Mouse (Mus musculus): ENCODE results near the gene Trpm8.

Gene Trpm8

GRCm38 (mm10) chr1:88247660-88248059 is 29.8 kb upstream of the Trpm8 start:
- DNase-seq (ENCODE audit: inconsistent ontology term): no peak

DNA sequence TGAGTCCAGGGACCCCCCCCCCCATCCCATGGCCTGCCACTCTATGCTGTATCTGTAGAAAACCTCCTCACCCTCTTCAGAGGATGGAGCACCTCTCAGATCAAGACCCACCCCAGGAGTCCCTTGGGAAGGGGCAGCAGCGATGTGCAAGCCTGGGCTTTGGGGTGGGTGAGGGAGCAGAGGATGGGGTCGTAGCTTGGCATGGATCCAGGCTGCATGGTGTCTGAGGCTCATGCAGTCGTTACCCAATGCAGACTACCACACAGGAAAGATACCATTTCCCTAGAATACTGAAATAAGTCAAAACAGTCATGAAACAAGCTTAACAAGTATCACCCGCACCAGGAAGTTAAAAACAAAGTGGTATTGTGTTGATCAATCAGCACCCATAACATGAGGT is 28.8 kb upstream of the Trpm8 start:
- no peak for DNase-seq (ENCODE audit: inconsistent ontology term)

DNA sequence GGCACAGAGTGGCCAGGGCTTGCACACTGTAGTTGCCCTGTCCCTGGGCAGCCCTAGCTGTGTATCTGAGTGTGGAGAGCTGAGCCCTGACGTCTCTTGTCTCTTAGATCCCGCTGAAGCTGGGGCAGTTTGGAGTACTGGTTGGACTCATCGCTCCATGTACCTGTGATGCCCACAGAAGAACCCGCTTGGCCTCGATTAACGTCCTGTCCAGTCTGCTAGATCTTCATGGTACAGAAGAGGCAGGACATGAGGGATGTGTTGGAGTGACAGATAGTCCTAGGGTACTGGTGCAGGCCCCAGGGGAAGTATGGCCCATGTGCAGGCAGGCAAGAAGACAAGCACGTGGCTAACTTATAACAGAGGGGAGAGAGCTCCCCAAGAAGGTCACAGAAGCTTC is 27.9 kb upstream of the Trpm8 start:
- DNase-seq (ENCODE audit: inconsistent ontology term): no peak

- no peak for DNase-seq (ENCODE audit: inconsistent ontology term)
These were observed 27.4 kb upstream of the Trpm8 start for GRCm38 (mm10) chr1:88250023-88250422.

GRCm38 (mm10) chr1:88253106-88253505 is 24.4 kb upstream of the Trpm8 start:
- DNase-seq (ENCODE audit: inconsistent ontology term): no peak

- DNase-seq (ENCODE audit: inconsistent ontology term): peak; percentile 73
These were observed 23.9 kb upstream of the Trpm8 start for GRCm38 (mm10) chr1:88253540-88253939.

DNA sequence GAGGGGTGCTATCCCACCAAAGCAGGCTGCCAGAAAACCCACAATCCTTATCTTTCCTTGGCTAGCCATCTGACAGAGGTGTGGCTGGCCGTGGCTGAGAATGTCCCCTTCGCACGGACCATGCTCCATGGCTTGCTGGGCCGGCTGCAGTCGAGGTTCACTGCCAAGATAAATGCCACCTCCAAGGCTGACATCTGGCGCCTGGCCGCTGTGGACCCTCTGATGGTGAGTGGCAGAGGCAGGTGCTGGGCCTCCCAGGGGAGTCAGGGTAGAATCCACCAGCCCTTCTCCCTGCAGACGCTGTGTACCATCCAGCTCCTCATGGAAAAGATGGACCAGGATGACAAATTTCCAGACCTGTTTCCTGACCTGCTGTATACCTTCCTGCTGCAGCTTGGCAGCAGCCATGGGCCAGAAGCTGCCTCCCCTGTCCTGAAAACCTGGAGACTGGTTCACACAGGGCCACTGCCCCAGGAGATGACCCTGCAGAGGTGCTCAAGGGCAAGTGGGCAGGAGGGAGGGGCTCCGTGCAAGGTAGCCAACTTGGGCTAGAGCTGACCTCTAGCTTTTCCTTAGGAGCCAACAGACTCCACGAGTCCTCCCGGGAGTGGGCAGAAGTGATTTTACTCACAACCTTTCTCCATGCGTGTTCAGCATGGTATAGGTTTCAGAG is 22.5 kb upstream of the Trpm8 start:
- DNase-seq (ENCODE audit: inconsistent ontology term): no peak

DNA sequence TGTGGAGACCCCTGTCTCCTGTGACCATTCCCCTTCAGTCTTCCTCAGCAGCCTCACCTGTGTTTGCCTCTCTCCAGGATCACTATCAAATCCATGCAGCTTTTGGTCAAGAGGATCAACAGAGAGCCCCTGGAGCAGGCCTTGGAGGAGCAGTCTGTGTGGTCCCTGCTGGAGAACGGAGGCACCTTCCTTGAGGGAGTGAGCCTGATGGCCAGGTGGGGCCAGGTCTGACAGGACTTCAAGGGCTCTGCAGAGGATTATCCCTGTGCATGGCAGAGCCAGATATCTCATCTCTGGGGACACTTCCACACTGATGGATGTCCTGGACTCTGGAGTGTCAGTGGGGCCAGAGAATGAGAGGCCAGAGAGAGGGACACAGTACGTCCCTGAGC is 22.0 kb upstream of the Trpm8 start:
- no peak for DNase-seq (ENCODE audit: inconsistent ontology term)

- DNase-seq (ENCODE audit: inconsistent ontology term): no peak
These were observed 21.3 kb upstream of the Trpm8 start for GRCm38 (mm10) chr1:88255989-88256754.

- DNase-seq (ENCODE audit: inconsistent ontology term): no peak
These were observed 20.4 kb upstream of the Trpm8 start for GRCm38 (mm10) chr1:88256886-88257663.

GRCm38 (mm10) chr1:88257681-88258080 is 19.8 kb upstream of the Trpm8 start:
- DNase-seq (ENCODE audit: inconsistent ontology term): no peak

GRCm38 (mm10) chr1:88258361-88258760 is 19.1 kb upstream of the Trpm8 start:
- DNase-seq (ENCODE audit: inconsistent ontology term): no peak

- no peak for DNase-seq (ENCODE audit: inconsistent ontology term)
These were observed 18.4 kb upstream of the Trpm8 start for GRCm38 (mm10) chr1:88258881-88259642.

DNA sequence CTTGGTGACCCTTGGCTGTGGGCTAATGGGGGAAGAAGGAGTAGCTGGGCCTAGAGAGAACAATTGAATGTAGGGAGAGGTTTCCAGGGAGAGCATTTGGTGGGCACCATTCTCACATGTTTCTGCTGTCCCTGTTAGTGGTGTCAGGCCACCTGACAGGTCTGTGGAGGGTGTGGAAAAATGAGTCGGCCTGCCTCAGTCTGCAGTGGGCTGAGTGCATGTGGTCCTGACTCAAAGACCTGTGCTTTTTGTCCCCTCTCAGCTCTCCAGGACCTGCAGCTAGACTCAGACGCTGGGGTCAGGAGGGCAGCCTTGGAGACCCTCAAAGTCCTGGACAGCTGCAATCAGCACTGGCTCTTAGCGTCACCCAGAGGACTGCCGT is 17.8 kb upstream of the Trpm8 start:
- no peak for DNase-seq (ENCODE audit: inconsistent ontology term)

DNA sequence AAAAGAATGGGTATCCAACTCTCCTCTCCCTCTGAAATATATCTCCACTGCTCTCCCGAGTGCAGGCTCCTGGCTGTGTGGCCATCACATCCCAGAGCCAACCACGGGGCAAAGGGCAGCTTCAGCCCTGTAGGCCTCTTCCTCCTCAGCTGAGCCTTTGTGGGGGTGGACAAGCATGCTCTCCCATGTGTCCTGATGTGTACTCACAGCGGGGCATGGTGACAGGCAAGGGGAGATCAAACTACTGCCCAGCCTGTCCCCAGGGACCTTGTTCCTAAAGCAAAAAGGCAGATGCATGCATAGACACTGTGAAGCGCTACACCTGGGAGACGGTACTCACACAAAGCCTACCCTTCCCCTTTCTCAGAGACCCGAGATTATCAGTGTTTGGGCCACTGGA is 17.3 kb upstream of the Trpm8 start:
- DNase-seq (ENCODE audit: inconsistent ontology term): no peak

GRCm38 (mm10) chr1:88260604-88261377 is 16.7 kb upstream of the Trpm8 start:
- DNase-seq (ENCODE audit: inconsistent ontology term): no peak

DNA sequence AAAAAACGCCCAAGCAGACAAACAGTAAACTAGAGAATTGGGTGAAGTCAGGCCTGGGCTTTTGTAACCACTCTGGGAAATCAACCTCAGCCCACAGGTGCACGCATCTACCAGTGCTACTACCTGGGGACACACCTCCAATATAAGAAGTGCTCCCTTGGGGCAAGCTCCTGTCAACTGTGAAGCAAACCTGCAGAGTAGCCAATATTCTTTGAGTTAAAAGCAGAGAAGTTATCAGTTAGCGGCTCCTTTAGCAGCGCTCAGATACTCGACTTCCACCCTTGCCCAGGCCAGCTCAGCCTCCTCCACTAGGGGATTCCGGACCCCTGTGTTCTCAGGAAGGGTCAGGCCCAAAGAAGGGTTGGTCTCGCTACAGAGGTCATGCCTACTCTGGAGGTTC is 15.8 kb upstream of the Trpm8 start:
- no peak for DNase-seq (ENCODE audit: inconsistent ontology term)

DNA sequence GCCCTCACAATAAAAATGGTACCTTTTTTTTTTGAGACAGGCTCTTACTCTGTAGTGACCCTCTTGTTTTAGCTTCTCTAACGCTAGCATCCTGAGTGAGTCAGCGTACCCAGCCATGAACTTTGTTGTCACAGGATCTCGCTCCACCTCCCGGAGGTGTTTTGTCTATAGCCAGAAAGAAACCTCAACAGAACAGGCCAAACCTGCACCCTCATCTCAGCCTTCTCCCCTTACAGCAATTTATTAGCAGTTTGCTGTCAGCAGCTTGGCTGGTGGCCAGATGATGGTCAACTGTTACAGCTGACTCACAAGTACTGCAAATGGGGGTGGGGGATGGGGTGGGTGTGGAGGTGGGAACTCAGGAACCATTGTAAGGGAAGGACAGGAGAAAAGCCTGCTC is 15.2 kb upstream of the Trpm8 start:
- peak; percentile 95 for DNase-seq (ENCODE audit: inconsistent ontology term)

- DNase-seq (ENCODE audit: inconsistent ontology term): no peak
These were observed 14.5 kb upstream of the Trpm8 start for GRCm38 (mm10) chr1:88262961-88263360.

GRCm38 (mm10) chr1:88263778-88264177 is 13.7 kb upstream of the Trpm8 start:
- DNase-seq (ENCODE audit: inconsistent ontology term): no peak

DNA sequence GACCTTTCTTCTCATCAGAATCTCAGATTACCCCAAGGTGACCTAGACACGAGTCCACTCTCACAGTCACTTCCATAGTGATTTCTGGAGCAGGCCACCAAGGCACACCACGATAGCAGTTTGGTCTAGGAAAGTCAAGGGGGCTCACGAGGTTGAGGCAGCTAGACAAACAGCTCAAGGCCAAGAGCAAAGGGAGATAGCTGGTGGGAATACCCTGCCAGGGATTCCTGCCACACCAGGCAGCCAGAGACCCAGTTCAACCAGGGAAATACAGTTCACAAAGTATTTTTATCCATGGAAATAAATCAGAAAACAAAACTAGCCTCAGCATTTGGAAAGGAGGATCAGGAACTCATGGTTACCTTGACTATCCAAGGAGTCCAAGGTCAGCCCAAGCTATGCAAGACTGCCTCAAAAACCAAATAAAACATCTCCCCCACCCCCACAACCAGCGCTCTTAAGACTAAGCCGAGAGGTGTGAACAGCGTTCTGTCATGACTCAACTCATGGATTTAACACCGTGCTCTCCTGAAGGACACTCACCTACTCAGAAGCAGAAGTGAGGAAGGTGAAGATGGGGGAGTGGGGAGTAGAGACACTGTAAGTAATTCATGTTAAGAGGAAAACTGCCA is 13.1 kb upstream of the Trpm8 start:
- no peak for DNase-seq (ENCODE audit: inconsistent ontology term)
